Mouse (Mus musculus): ENCODE measurements around the gene Gm14403. TPM values are rescaled to one million over a fixed set of nuclear protein-coding genes. Genes with fewer than 3 reads are reported as not detected.

Gm14403 gene
- 0.62 TPM for polyA plus RNA-seq (2017; shearing (Covaris generic))

GRCm38 (mm10) chr2:177498067-177498466, at the start of gene Gm14403:
TSS of gene Gm14403 (plus strand) at chr2:177498215.

GRCm38 (mm10) chr2:177464676-177465075, 33.3 kb upstream of the Gm14403 start, which contains the start of gene Zfp970:
TSS of gene Zfp970 (plus strand) at chr2:177464733.

Other genes with a start within 250 kb of the Gm14403 start
- gene Gm14409, start 231.2 kb upstream of the Gm14403 start, polyA plus RNA-seq (2017; shearing (Covaris generic)) = not detected
- gene Gm14412, start 173.9 kb upstream of the Gm14403 start, polyA plus RNA-seq (2017; shearing (Covaris generic)) = not detected
- 0.96 TPM for gene Gm14418, start 99.9 kb upstream of the Gm14403 start, polyA plus RNA-seq (2017; shearing (Covaris generic))
- 11.5 TPM for gene Zfp970, start 33.5 kb upstream of the Gm14403 start, polyA plus RNA-seq (2017; shearing (Covaris generic))
- not detected for gene Gm14406, start 80.0 kb downstream of the Gm14403 start, polyA plus RNA-seq (2017; shearing (Covaris generic))

All from inflammation-experienced regulatory T-cells, adult 16 weeks (primary cell).